Mouse (Mus musculus): ENCODE measurements around the gene Omp.

Omp gene

GRCm38 (mm10) chr7:98142247-98142646 is 3.1 kb downstream of the Omp start:
- DNase-seq (ENCODE audit: low read depth): no peak

- peak; percentile 23 for DNase-seq (ENCODE audit: low read depth)
These were observed 4.1 kb downstream of the Omp start for GRCm38 (mm10) chr7:98141206-98141605.

- DNase-seq (ENCODE audit: low read depth): no peak
These were observed 4.7 kb downstream of the Omp start for GRCm38 (mm10) chr7:98140597-98140996.

- peak; percentile 23 for DNase-seq (ENCODE audit: low read depth)
These were observed 6.1 kb downstream of the Omp start for GRCm38 (mm10) chr7:98139216-98139615.

- DNase-seq (ENCODE audit: low read depth): no peak
These were observed 7.3 kb downstream of the Omp start for GRCm38 (mm10) chr7:98137995-98138394.

- no peak for DNase-seq (ENCODE audit: low read depth)
These were observed 7.7 kb downstream of the Omp start for GRCm38 (mm10) chr7:98137583-98137982.

DNA sequence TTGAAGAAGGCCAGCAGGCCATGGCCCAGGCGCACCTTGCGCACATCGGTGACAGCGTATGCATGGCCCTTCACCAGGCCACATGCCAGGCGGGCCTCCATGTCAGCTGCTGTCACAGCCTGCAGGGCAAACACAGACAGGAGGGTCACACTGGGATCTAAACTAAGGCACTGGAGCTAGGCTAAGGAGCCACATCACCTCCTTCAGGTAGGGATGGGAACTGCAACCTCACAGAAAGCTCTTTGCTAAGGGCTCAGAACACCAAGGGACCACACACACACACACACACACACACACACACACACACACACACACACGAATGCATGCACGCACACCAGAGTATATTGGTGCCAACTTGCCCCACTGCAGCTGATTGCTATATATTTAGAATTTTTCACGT is 13.6 kb downstream of the Omp start:
- DNase-seq (ENCODE audit: low read depth): no peak

DNA sequence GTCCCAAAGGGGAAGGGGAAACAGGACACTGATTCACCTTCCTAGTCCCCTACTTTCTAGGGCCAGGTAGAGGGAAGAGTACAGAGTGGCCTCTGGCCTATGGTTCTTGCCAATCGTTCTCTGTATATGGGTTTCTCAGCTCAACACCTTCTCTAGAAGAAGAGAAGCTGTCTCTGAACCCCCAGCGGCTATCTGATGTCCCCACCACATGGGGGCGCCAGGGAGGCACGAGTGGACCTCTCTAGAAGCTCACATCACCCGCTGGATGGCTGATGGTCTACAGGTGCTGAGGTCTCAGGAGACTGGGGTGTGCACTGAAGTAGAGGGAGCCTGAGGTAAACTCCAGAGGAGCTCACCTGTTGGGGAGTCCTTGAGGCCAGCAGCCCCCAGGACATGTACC is 19.8 kb downstream of the Omp start:
- DNase-seq (ENCODE audit: low read depth): peak; percentile 53

DNA sequence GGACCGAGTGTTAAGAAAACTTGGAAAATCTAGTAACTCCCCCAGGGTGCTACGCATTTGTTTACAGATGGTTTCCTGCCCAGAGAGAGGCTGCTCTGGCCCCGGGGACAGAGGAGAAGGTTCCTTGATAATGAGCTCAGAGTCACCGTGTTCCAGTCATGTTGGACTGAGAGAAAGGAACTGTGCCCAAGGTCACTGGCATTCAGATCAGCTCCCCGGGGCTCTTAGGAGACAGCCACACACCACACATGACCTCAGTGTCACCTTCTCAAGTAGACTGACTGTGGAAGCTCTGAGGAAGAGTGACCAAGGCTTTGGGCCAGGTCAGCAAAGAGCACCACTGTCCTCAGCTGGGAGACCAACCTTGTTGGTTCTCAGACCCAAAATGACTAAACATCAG is 20.6 kb downstream of the Omp start:
- DNase-seq (ENCODE audit: low read depth): no peak

- no peak for DNase-seq (ENCODE audit: low read depth)
These were observed 23.6 kb downstream of the Omp start for GRCm38 (mm10) chr7:98121673-98122072.

DNA sequence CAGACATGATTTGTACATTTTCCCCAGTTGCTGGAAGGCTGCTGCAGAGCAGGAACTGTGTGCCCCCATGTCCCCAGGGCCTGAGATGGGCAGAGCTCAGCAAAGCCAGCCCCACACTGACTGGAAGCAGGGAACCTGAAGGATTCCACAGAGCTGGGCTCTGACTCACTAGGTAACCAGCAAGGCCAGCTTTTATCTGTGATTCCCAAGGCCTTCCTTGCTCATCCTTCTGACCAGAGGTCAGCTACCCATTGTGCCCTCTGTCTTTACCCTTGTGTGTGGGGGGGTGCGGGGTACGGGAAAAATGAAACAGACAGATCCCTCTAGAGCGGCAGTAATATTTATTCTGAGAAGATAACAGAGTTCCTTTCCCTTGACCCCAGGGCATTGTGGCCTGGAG is 24.1 kb downstream of the Omp start:
- peak; percentile 19 for DNase-seq (ENCODE audit: low read depth)

GRCm38 (mm10) chr7:98120325-98120724 is 25.0 kb downstream of the Omp start:
- peak; percentile 74 for DNase-seq (ENCODE audit: low read depth)

- DNase-seq (ENCODE audit: low read depth): no peak
These were observed 25.4 kb downstream of the Omp start for GRCm38 (mm10) chr7:98119961-98120232.

- peak; percentile 72 for DNase-seq (ENCODE audit: low read depth)
These were observed 25.9 kb downstream of the Omp start, which contains the start of gene Myo7a for GRCm38 (mm10) chr7:98119179-98119960. TSS of gene Myo7a (minus strand) at chr7:98119524.

DNA sequence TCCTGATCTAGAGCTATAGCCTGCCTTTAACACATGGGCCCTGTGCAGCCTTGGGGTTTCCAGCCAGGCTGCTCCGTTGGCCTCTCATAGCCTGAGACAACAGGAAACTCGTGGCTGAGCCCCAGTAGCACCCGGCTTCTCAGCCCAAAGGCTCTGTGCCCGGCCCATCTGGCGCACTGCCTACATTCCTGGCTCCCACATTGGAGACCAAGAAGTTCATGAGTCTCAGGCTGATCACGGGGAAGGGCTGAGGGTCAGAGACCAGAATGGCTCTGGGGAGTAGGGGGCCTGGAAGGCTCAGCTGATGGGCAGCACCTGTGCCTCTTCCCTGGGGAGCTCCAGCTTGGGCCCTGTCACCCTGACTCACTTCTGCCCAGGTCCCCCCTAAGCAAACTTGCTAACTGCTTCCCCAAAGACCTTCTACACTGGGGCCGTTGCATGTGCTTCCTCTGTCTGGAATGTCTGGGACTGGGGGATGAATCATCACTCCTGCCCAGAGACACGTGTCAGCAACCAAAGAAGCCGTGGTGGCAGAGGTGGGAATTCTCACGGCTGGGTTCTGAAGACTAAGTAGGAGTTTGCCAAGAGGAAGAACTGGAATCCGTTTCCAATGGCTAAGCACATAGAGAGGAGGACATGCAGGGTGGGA is 28.2 kb downstream of the Omp start:
- DNase-seq (ENCODE audit: low read depth): peak; percentile 66

- no peak for DNase-seq (ENCODE audit: low read depth)
These were observed 30.6 kb downstream of the Omp start for GRCm38 (mm10) chr7:98114656-98115055.

- DNase-seq (ENCODE audit: low read depth): no peak
These were observed 34.1 kb downstream of the Omp start for GRCm38 (mm10) chr7:98111233-98111632.

GRCm38 (mm10) chr7:98109771-98110170 is 35.5 kb downstream of the Omp start:
- no peak for DNase-seq (ENCODE audit: low read depth)

DNA sequence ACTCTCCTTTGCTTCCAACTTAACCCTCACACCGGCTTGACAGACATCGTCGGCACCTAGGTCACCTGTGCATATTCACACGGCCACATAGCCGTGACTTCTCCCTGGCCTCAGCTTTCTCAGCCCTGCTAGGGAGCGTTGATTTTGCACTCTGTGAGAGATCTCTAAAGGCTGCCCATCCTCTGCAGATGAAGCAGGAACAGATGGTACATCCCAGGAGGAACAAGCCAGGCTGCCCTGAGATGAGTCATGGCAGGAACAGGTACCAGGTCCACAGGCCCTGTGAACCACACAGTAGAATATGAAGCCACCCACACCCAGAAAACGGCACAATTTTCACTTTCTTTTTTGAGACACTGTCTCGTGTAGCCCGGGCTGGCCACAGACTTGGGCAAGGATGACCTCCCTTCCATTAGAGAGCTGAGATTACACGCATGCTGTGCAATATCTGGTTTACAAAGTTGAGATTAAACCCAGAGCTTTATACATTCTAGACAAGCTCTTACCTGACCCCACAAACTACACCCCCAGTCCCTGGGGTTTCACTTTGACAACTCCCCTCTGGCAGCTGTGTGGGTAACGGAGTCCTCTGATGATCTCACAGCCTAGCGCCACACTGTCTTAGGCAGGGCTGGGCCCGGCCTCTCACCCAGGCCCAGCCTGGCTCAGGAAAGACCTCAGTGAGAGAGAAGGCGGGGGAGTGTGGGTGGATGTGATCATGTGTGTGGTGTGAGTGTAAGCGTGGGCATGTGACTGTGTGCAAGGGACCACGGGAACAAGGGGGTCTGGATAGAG is 36.5 kb downstream of the Omp start:
- DNase-seq (ENCODE audit: low read depth): peak; percentile 30

DNA sequence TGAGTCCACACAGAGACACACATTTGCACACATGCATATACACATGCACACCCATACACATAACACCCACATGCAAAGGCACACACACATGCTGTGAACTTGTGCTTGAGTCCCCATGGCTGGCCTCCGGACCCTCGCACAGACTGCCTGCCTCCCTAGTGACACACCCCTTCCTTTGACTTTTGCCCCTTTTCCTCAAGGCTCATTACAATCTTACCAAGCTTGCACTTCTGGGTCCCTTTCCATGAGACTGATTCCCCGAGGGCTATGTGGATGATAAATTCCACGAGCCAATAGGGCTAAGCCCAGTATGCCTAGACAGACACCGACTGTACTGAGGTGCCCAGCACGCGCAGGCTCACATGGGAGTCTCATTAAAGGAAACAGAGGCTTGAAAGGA is 39.0 kb downstream of the Omp start:
- DNase-seq (ENCODE audit: low read depth): no peak

DNA sequence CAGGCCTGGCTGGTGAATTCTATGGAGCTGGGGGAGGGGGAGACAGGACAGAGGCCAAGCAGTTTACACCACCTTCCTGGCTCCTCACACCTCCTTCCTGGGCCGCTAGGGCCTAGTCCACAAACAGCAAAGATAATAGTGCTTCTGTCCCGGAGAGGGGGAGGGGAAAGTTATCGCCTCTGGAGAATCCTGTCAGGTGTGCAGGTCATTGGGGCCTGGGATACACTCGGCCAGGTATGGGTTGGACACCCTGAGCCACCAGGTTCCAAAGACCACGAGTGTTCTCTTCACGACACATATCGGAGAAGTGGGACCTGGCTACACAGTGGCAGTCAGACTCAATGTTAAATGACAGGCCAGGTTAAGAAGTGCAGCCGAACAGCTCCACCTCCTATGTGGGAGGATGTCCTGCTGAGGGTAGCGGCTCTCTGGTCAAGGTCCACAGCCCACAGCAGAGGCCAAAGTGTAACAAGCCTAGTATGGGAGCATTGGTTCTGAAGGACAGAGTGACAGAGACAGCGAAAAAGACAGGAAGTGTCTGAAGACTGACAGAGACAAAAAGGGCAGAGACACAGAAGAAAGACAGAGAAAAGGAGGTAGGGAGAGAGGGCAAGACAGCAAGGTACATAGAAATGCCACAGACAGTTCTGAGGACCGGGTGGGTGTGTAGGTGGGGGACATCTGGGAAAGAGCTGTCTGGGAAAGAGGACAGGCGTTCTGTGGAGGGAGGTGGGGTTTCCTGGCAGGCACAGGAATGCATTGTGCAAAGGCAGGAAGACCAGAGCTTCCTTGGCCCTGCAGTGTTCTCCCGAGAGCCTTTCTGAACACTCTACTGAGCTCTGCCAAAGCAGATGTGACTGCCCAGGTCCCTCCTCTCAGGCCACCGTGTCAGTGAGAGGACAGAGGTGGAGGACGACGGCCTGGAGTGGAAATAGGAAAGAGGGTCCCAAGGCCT is 40.5 kb downstream of the Omp start:
- DNase-seq (ENCODE audit: low read depth): no peak

GRCm38 (mm10) chr7:98103942-98104292 is 41.4 kb downstream of the Omp start:
- no peak for DNase-seq (ENCODE audit: low read depth)

Measured in 416B (cell line).